Mouse (Mus musculus) myocyte (in vitro differentiated cells): ENCODE data around the gene Kalrn.

Source experiments
- CEBPB ChIP-seq: IDR thresholded peaks from 2 replicates; pipeline ENCODE4 v1.6.1; 2011; ENCODE audit warnings: mild to moderate bottlenecking, moderate library complexity; ENCODE audit not compliant: poor library complexity, insufficient read depth, severe bottlenecking
- E2F4 ChIP-seq: IDR thresholded peaks from one replicate; pipeline ENCODE4 v1.6.1; 2011; ENCODE audit warnings: mild to moderate bottlenecking, control low read depth, moderate library complexity; ENCODE audit not compliant: insufficient read depth
- MAX ChIP-seq: IDR thresholded peaks from one replicate; pipeline ENCODE4 v1.6.1; 2011; ENCODE audit warnings: low read depth, mild to moderate bottlenecking, control low read depth
- MYOD1 ChIP-seq, 3 experiments: IDR thresholded peaks; one replicate each; pipeline ENCODE4 v1.6.1; 2011; ENCODE audit warnings: control low read depth in 2 of 3, low read depth in 2 of 3, mild to moderate bottlenecking in 2 of 3, moderate library complexity in 1 of 3; ENCODE audit not compliant: insufficient read length in 2 of 3, control insufficient read depth in 1 of 3
- MYOG ChIP-seq, 3 experiments: IDR thresholded peaks; one replicate each; pipeline ENCODE4 v1.6.1; 2011; ENCODE audit warnings: control low read depth in 2 of 3, low read depth in 2 of 3, mild to moderate bottlenecking in 2 of 3; ENCODE audit not compliant: insufficient read length in 2 of 3, control insufficient read depth in 1 of 3, insufficient read depth in 1 of 3
- POLR2A ChIP-seq: IDR thresholded peaks from one replicate; pipeline ENCODE4 v1.6.1; 2011; ENCODE audit warnings: low read depth, mild to moderate bottlenecking, control low read depth, moderate library complexity; ENCODE audit not compliant: insufficient read length
- POLR2AphosphoS2 ChIP-seq: IDR thresholded peaks from one replicate; pipeline ENCODE4 v1.6.1; 2011; ENCODE audit warnings: low read depth, control low read depth; ENCODE audit not compliant: insufficient read length
- REST ChIP-seq: IDR thresholded peaks from one replicate; pipeline ENCODE4 v1.6.1; 2011; ENCODE audit warnings: mild to moderate bottlenecking, control low read depth, moderate library complexity; ENCODE audit not compliant: insufficient read depth, insufficient read length
- TCF12 ChIP-seq: IDR thresholded peaks from one replicate; pipeline ENCODE4 v1.6.1; 2011; ENCODE audit warnings: mild to moderate bottlenecking, control low read depth; ENCODE audit not compliant: poor library complexity, insufficient read depth, severe bottlenecking
- USF1 ChIP-seq: IDR thresholded peaks from one replicate; pipeline ENCODE4 v1.6.1; 2011; ENCODE audit warnings: low read depth, mild to moderate bottlenecking, control low read depth, moderate library complexity

GRCm38 (mm10) chr16:33950386-33950785 lies 622.9 kb downstream of the Kalrn start:
- TF ChIP-seq POLR2A (no peak), MAX (no peak), POLR2AphosphoS2 (no peak), MYOD1 (IDR thresholded peaks at IDR 0.05; ENCODE audit: control insufficient read depth in 1 of 3, insufficient read length in 2 of 3, low read depth in 2 of 3) (no peak), USF1 (no peak), CEBPB (no peak), E2F4 (no peak), TCF12 (no peak), REST (no peak), MYOG (IDR thresholded peaks at IDR 0.05; ENCODE audit: control insufficient read depth in 1 of 3, insufficient read depth in 1 of 3, insufficient read length in 2 of 3, low read depth in 2 of 3) (no peak)
